Mouse (Mus musculus): Measurements from ENCODE around the gene Taf9.
A peak's percentile ranks its signal among the peaks of the same experiment; 100 is the strongest.

Taf9 gene

GRCm38 (mm10) chr13:100670181-100670741, 18.9 kb downstream of the Taf9 start:
- DNase-seq: no peak

- peak; percentile 10 to 11 for DNase-seq
These were observed 24.7 kb downstream of the Taf9 start for GRCm38 (mm10) chr13:100675936-100676635.

- DNase-seq: no peak
These were observed 30.2 kb downstream of the Taf9 start for GRCm38 (mm10) chr13:100681615-100682014.

- no peak for DNase-seq
These were observed 31.5 kb downstream of the Taf9 start for GRCm38 (mm10) chr13:100682837-100683236.

DNA sequence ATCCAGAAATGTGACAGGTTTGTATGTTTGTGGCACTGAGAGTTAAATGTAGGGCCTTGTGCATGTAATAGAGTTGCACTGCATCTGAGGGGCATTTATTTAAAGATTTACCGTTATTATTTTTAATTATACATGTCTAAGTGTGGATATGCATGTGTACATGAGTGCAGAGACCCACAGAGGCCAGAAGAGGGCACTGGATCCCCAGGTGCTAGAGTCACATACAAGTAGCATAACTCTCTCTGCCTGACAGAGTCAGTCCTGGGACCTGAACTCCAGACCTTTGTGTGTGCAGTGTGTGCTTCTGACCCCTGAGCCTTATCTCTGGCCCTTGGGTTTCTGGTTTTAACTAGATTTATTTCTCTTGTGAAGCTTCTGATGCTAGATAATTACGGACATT, 33.0 kb downstream of the Taf9 start:
- DNase-seq: no peak

DNA sequence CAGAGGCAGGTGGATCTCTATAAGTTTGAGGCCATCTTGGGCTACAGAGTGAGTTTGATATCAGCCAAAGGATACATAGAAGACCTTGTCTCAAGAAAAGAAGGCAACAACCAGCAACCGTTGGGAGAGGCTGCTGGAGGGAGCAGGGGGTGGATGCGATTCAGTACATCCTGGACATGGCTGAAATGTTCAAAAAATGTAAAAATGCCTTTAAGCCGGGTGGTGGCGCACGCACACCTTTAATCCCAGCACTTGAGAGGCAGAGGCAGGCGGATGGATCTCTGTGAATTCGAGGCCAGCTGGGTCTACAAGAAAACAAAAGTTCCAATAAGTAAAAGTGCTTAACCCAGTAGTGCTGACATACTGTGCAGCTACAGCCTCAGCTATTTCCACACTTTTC, 36.1 kb downstream of the Taf9 start:
- DNase-seq: no peak

DNA sequence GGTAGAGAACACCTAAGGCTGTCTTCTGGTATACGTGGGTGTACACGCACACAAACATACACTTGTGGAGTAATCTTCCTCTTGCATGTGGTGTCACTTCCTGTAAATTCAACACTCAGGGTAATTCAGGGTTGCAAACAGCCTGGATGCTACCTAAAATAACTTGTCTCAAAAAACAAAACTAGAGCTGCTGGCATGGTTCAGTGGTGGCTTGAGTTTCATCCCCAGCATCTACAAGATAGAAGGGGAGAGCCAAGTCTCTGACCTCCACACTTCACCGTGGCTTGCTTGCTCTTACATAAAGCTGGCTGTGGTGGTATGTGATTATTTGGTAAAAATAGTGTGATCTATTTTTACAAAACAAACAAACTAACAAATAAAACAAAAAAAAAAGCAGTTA, 46.2 kb downstream of the Taf9 start:
- no peak for DNase-seq

DNA sequence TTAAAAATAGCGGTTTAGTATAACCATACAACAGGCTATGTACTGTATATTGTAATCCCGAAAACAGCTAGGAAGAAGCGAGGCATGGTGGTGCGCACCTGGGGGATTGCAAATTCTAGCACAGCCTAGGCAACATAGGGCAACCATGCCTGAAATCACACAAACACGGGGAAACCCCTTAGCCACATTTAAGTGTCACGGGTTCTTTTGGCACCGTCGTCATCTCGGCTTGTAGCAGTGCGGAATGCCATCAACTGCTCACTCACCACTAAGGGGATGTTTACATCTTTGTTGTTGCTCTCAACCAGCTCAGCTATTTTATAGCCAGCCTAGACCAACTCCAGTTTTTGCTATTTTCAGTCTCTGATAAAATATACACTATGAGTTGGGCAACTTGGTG, 47.5 kb downstream of the Taf9 start:
- no peak for DNase-seq

- DNase-seq: no peak
These were observed 52.1 kb downstream of the Taf9 start for GRCm38 (mm10) chr13:100703468-100703867.
